Mouse (Mus musculus) liver, postnatal 0 days (tissue): ENCODE measurements around the gene Vps53.

Source experiments
- CTCF ChIP-seq: sonication (generic); IDR thresholded peaks from 2 replicates; pipeline ENCODE4 v1.5.1; 2016; ENCODE audit warnings: antibody characterized with exemption, low read depth
- EP300 ChIP-seq: IDR thresholded peaks from 2 replicates; pipeline ENCODE4 v1.6.1; 2016; ENCODE audit warnings: antibody characterized with exemption, low read depth, mild to moderate bottlenecking

DNA sequence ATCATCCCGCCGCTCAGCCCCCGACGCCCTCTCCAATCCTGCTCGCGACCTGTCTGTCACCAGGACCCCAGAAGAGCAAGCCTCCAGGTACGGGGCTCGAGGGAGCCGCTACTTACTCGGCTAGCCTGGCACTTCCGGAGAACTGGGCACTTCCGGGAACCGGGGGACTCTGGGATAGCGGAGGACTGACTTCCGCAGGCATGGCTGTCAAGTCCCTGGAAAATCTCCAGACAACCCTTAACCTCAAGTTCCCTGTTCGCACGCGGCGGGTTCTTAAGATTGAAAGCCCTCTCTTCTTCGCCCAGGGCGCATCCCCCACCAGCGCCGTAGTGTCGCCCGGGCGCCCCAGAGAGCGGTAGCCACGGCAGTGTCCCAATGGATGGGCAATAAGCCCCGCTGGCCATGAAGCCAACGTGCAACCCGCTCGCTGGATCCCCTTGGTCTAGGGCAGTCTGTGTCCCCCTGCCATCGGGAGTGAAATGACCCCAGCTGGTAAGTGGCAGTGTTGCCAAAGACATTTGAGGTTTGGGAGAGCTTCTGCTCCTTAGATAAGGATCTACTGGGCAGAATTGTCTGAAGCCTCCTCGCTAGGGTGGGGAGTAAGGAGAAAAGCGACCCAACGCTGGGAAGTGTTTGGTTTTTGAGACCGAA lies at the start of gene Vps53, which contains the start of gene Fam57a:
- TF ChIP-seq CTCF (no peak), EP300 (no peak)
